Mouse (Mus musculus) forebrain, embryonic 15.5 days (tissue): ENCODE measurements at regions not wholly inside any gene's neighbourhood (a gene's known extent, or its start where the extent isn't known, plus 50 kb on each side); places are given as distances from the start of the nearest gene placed in this dataset. TPM values are rescaled to one million over a fixed set of nuclear protein-coding genes. Genes with fewer than 3 reads are reported as not detected.

Experiments
- ATAC-seq: fragments of 200-750 bp; cut with Nextera tagmentation; replicated peaks from 2 replicates; pipeline ENCODE4 v1.8.0; 2017; ENCODE audit warnings: mild to moderate bottlenecking, moderate TSS enrichment, moderate library complexity
- H3K27ac ChIP-seq: fragments of 300-500 bp; sonication (generic); replicated peaks from 2 replicates; pipeline ENCODE4 v1.5.1; 2015; ENCODE audit warnings: mild to moderate bottlenecking, inconsistent platforms
- H3K27me3 ChIP-seq: fragments of 300-500 bp; sonication (generic); 2 replicates; pipeline ENCODE4 v1.6.1; 2015; ENCODE audit warnings: inconsistent platforms
- H3K36me3 ChIP-seq: fragments of 300-500 bp; sonication (generic); 2 replicates; pipeline ENCODE4 v1.6.1; 2015; ENCODE audit warnings: mild to moderate bottlenecking, inconsistent platforms
- H3K4me1 ChIP-seq: fragments of 300-500 bp; sonication (generic); 2 replicates; pipeline ENCODE4 v1.6.1; 2015; ENCODE audit warnings: inconsistent platforms
- H3K4me2 ChIP-seq: fragments of 300-500 bp; sonication (generic); replicated peaks from 2 replicates; pipeline ENCODE4 v1.6.1; 2015; ENCODE audit warnings: mild to moderate bottlenecking, inconsistent platforms
- H3K4me3 ChIP-seq: fragments of 300-500 bp; sonication (generic); 2 replicates; pipeline ENCODE4 v1.5.1; 2015; ENCODE audit warnings: mild to moderate bottlenecking, inconsistent platforms
- H3K9ac ChIP-seq: fragments of 300-500 bp; sonication (generic); replicated peaks from 2 replicates; pipeline ENCODE4 v1.6.1; 2015; ENCODE audit warnings: mild to moderate bottlenecking, inconsistent platforms
- H3K9me3 ChIP-seq: fragments of 300-500 bp; sonication (generic); 2 replicates; pipeline ENCODE4 v1.6.1; 2016; ENCODE audit warnings: inconsistent platforms
- WGBS: fragments of 180-500 bp; shearing (Covaris S2); methylation state at CpG from one replicate; pipeline ENCODE4 v1.1.7; 2015; ENCODE audit warnings: mixed read lengths; 5-methylcytosine and 5-hydroxymethylcytosine counted together
- microRNA-seq: library from miRNA; unstranded; fragments of <30 nt; microRNA quantifications from one replicate; pipeline ENCODE4, GENCODE M21; 2016

GRCm38 (mm10) chr8:44529696-44530095 is 405.6 kb upstream of the Fat1 start:
- no peak overlapping the region for H3K4me2 ChIP-seq
- no peak overlapping the region for H3K4me3 ChIP-seq
- no peaks in the 10 kb centered on the region for H3K4me1 ChIP-seq
- H3K36me3 ChIP-seq = no peaks in the 10 kb centered on the region
- ATAC-seq = no peak
- 77% methylated on average over 1 of the region's 1 CpGs for WGBS
- no peaks in the 10 kb centered on the region for H3K27me3 ChIP-seq
- H3K9ac ChIP-seq = no peak overlapping the region
- H3K9me3 ChIP-seq = no peaks in the 10 kb centered on the region
- no peak overlapping the region for H3K27ac ChIP-seq

- no peak overlapping the region for H3K4me2 ChIP-seq
Measured at GRCm38 (mm10) chr8:44548885-44549284, 386.4 kb upstream of the Fat1 start.

GRCm38 (mm10) chr8:44559161-44559560 is 376.1 kb upstream of the Fat1 start:
- Histone ChIP-seq H3K4me1 (no peaks in the 10 kb centered on the region), H3K9me3 (no peaks in the 10 kb centered on the region), H3K36me3 (no peaks in the 10 kb centered on the region), H3K4me3 (no peak overlapping the region), H3K27ac (no peak overlapping the region), H3K4me2 (no peak overlapping the region), H3K27me3 (no peaks in the 10 kb centered on the region), H3K9ac (no peak overlapping the region)
- WGBS = 79% methylated on average over 9 of the region's 9 CpGs
- no peak for ATAC-seq

More at GRCm38 (mm10) chr8:44548885-44549284, 386.4 kb upstream of the Fat1 start:
- H3K27me3 ChIP-seq = no peaks in the 10 kb centered on the region
- no peaks in the 10 kb centered on the region for H3K36me3 ChIP-seq
- no peak for ATAC-seq
- H3K4me3 ChIP-seq = no peak overlapping the region
- H3K27ac ChIP-seq = no peak overlapping the region
- H3K4me1 ChIP-seq = no peaks in the 10 kb centered on the region
- H3K9me3 ChIP-seq = no peaks in the 10 kb centered on the region
- no peak overlapping the region for H3K9ac ChIP-seq
- WGBS = 89% methylated on average over 3 of the region's 3 CpGs

GRCm38 (mm10) chr8:44576314-44576858 is 358.9 kb upstream of the Fat1 start:
- no peak for ATAC-seq
- Histone ChIP-seq H3K4me1 (no peaks in the 10 kb centered on the region), H3K4me3 (no peak overlapping the region), H3K27me3 (no peaks in the 10 kb centered on the region), H3K9ac (no peak overlapping the region), H3K36me3 (no peaks in the 10 kb centered on the region), H3K4me2 (no peak overlapping the region), H3K9me3 (no peaks in the 10 kb centered on the region), H3K27ac (no peak overlapping the region)
- 54% methylated on average over 5 of the region's 5 CpGs for WGBS

GRCm38 (mm10) chr8:44576993-44577392 is 358.3 kb upstream of the Fat1 start:
- H3K9me3 ChIP-seq = no peaks in the 10 kb centered on the region
- ATAC-seq = no peak
- 52% methylated on average over 5 of the region's 5 CpGs for WGBS
- no peak overlapping the region for H3K27ac ChIP-seq
- H3K4me3 ChIP-seq = no peak overlapping the region
- no peaks in the 10 kb centered on the region for H3K4me1 ChIP-seq
- no peak overlapping the region for H3K9ac ChIP-seq
- no peak overlapping the region for H3K4me2 ChIP-seq
- H3K36me3 ChIP-seq = no peaks in the 10 kb centered on the region
- no peaks in the 10 kb centered on the region for H3K27me3 ChIP-seq

Small RNA genes in the stretch of these regions (microRNA-seq; reads per million reads assigned to microRNA genes)
- gene Gm26241 = not detected
